Mouse (Mus musculus) forebrain, postnatal 0 days (tissue): ENCODE measurements around the gene Esrra. TPM values are rescaled to one million over a fixed set of nuclear protein-coding genes. Genes with fewer than 3 reads are reported as not detected.

Source experiments
- ATAC-seq: fragments of 200-750 bp; cut with Nextera tagmentation; 2 replicates; pipeline ENCODE4 v1.8.0; 2017; ENCODE audit warnings: mild to moderate bottlenecking, moderate library complexity
- DNase-seq: peaks from one replicate; pipeline ENCODE4 v3.0.0-alpha.2; 2015
- H3K27ac ChIP-seq: fragments of 300-500 bp; sonication (generic); 2 replicates; pipeline ENCODE4 v1.5.1; 2014; ENCODE audit warnings: low read depth, mild to moderate bottlenecking, antibody characterized with exemption, low read length, moderate library complexity, mixed read lengths
- H3K27me3 ChIP-seq: fragments of 300-500 bp; sonication (generic); 2 replicates; pipeline ENCODE4 v1.6.1; 2014; ENCODE audit warnings: mild to moderate bottlenecking, low read length, mixed read lengths; ENCODE audit not compliant: insufficient read depth
- H3K36me3 ChIP-seq: fragments of 300-500 bp; sonication (generic); 2 replicates; pipeline ENCODE4 v1.6.1; 2014; ENCODE audit warnings: mild to moderate bottlenecking, moderate library complexity; ENCODE audit not compliant: insufficient read depth
- H3K4me1 ChIP-seq: fragments of 300-500 bp; sonication (generic); 2 replicates; pipeline ENCODE4 v1.6.1; 2014; ENCODE audit warnings: antibody characterized with exemption; ENCODE audit not compliant: insufficient read depth
- H3K4me2 ChIP-seq: fragments of 300-500 bp; sonication (generic); 2 replicates; pipeline ENCODE4 v1.6.1; 2014; ENCODE audit warnings: low read depth, mild to moderate bottlenecking, moderate library complexity
- H3K4me3 ChIP-seq: fragments of 300-500 bp; sonication (generic); 2 replicates; pipeline ENCODE4 v1.5.1; 2014; ENCODE audit warnings: low read depth, low read length, mixed read lengths
- H3K9ac ChIP-seq: fragments of 300-500 bp; sonication (generic); 2 replicates; pipeline ENCODE4 v1.6.1; 2014; ENCODE audit warnings: mild to moderate bottlenecking
- H3K9me3 ChIP-seq: fragments of 300-500 bp; sonication (generic); 2 replicates; pipeline ENCODE4 v1.6.1; 2016; ENCODE audit warnings: low read length
- CTCF ChIP-seq: sonication (generic); IDR thresholded peaks from 2 replicates; pipeline ENCODE4 v1.5.1; 2016; ENCODE audit warnings: antibody characterized with exemption, control low read depth, low read depth
- WGBS: fragments of 180-500 bp; shearing (Covaris S2); extraction: QIAGEN DNeasy Blood & Tissue Kit; methylation state at CpG from one replicate; pipeline ENCODE4 v1.1.7; 2014; 5-methylcytosine and 5-hydroxymethylcytosine counted together
- microRNA-seq, 2 experiments: library from miRNA; unstranded; fragments of <30 nt; microRNA quantifications; one replicate each; pipeline ENCODE4; 2016
- polyA plus RNA-seq: library from polyadenylated mRNA; unstranded; fragments of >200 nt; fragmentation: Nextera tagmentation; extraction: Ambion mirVana; gene quantifications from 2 replicates; pipeline ENCODE4 v1.2.1, GENCODE M21; 2015
- total RNA-seq: library from RNA; depleted of rRNA; stranded (reverse); fragments of >200 nt; gene quantifications from 2 replicates; pipeline ENCODE4 v1.2.3, GENCODE M21; 2014; rRNA removed

Gene Esrra
- total and polyA plus RNA-seq, 2 experiments from 2014 or later: 8.4 to 42.6 TPM

DNA sequence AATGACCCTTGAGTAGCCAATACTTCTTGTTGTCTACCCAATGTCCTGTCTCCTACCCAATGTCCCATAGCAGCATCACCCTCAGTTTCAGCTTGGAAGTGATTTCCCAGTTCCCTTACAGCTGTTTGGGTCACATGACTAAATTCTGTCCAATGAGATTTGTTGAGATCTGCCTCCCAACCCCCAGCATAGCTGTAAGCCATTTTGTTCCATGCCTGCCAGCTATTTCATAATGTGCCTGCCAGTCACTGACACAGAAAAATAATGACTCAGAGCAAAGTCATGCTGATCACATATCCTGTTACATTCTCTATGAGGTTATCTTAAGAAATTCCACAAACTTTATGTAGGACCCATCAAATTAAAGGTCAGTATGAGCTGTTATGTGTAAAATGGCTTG, 44.8 kb downstream of the Esrra start:
- no peak overlapping the region for H3K4me3 ChIP-seq
- no peaks in the 10 kb centered on the region for H3K27me3 ChIP-seq
- H3K4me1 ChIP-seq: no peaks in the 10 kb centered on the region
- H3K9ac ChIP-seq: no peak overlapping the region
- DNase-seq (no peak), ATAC-seq (no peak)
- no peak overlapping the region for H3K4me2 ChIP-seq
- TF ChIP-seq CTCF: no peak
- H3K9me3 ChIP-seq: peaks cover 14% of the 10 kb centered on the region; the same call in 1 of the 2 replicates
- no peak overlapping the region for H3K27ac ChIP-seq
- no peaks in the 10 kb centered on the region for H3K36me3 ChIP-seq

DNA sequence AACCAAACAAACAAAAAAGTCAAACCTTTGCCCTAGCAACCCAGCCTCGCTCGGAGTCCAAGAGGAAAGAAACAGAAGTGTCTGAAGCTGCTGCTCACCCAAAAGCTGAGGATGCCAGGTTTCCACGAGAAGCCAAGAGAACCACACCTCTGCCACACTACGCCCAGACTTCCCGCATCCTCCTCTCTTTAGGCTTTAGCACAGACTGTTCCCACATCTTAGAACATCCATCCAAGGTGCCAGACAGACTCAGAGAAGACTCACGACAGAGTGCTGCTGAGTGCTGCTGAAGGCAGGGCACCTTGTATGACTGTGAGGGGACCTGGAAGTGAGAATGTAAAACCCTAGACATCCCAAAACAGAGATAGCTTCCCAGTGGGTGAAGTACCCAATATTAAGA, 45.8 kb downstream of the Esrra start:
- H3K27me3 ChIP-seq: no peaks in the 10 kb centered on the region
- WGBS: 84% methylated on average over 6 of the region's 6 CpGs
- DNase-seq: no peak
- no peak for ATAC-seq
- no peaks in the 10 kb centered on the region for H3K36me3 ChIP-seq
- no peak overlapping the region for H3K4me2 ChIP-seq
- no peak overlapping the region for H3K4me3 ChIP-seq
- H3K9me3 ChIP-seq: peaks cover 11% of the 10 kb centered on the region; the same call in 1 of the 2 replicates
- no peak overlapping the region for H3K9ac ChIP-seq
- H3K27ac ChIP-seq: no peak overlapping the region
- no peak for TF ChIP-seq CTCF
- H3K4me1 ChIP-seq: no peaks in the 10 kb centered on the region

DNA sequence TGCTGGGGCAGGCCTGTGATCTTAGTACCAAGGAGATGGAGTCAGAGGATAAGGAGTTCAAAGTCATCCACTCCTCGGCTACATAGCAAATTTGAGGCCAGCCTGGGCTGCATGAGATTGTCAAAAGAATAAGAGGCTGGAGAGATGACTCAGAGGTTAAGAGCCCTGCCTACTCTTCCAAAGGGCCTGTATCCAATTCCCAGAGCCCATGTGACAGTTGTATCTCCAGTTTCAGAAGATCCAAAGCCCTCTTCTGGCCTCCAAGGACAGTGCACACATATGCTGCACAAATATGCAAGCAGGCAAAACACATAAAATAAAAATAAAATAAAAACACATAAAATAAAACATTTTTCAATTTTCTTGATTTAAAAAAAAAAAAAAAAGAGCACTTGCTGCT, 47.4 kb downstream of the Esrra start:
- Histone ChIP-seq H3K4me2 (no peak overlapping the region), H3K4me3 (no peak overlapping the region), H3K36me3 (no peaks in the 10 kb centered on the region), H3K4me1 (no peaks in the 10 kb centered on the region), H3K9me3 (0 out of 2 replicates have a peak, but pooled peaks cover 7% of the 10 kb centered on the region), H3K27me3 (no peaks in the 10 kb centered on the region), H3K9ac (no peak overlapping the region), H3K27ac (no peak overlapping the region)
- no peak for DNase-seq
- 77% methylated on average over 1 of the region's 1 CpGs for WGBS
- no peak for ATAC-seq
- no peak for TF ChIP-seq CTCF

DNA sequence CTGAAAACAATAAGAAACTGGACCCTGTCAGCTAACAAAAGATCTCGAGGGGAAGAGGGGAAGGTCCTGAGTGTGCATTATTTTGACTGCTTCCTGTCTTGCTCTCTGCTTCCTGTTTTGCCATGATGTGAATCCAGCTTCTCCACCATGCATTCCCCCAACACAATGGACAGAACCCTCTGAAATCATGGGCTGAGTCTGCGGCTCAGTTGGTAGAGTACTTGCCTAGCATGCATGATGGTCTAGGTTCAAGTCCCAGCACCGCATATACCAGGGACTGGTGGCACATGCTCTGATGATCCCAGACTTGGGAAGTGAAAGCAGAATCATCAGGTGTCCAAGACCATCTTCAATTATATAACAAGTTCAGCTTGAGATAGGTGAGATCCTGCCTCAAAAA, 48.9 kb downstream of the Esrra start:
- Histone ChIP-seq H3K4me2 (no peak overlapping the region), H3K9me3 (no peaks in the 10 kb centered on the region), H3K9ac (no peak overlapping the region), H3K4me1 (no peaks in the 10 kb centered on the region), H3K27me3 (no peaks in the 10 kb centered on the region), H3K4me3 (no peak overlapping the region), H3K36me3 (no peaks in the 10 kb centered on the region), H3K27ac (no peak overlapping the region)
- no peak for ATAC-seq
- DNase-seq: no peak
- TF ChIP-seq CTCF: no peak
- 79% methylated on average over 3 of the region's 3 CpGs for WGBS

DNA sequence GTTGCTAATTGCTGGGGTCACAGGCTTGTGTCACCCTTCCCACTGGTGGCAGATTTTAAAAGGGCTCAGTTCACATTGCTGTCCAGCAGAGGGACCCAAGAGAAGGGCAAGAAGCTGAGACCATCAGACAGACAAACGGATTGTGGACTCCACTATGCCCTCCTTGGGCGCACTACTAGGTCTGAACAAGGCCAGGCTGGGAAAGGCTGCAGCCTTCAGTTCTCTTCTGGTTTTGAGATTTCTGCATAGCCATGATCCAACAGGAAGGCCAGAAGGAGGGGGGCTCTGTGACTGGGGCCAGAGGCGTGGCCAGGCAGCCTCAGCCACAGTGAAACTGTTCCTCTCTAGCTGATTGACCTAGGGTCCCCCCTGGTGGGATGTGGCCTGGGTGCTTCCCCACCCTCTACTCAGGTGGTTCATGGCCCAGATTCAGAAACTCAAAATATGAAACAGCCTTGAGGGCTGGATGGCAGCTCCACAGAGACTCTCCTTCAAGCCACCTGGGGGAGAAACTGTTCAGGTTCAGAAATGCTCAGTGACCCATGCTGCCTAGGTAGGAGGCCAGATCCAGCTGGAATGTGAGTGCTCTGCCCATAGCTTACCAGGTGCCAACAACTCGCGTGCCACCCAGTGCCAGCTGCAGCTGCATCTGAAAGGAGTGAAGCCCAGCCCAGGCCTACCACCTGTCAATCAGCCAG, 49.9 kb downstream of the Esrra start:
- H3K27ac ChIP-seq: no peak overlapping the region
- no peaks in the 10 kb centered on the region for H3K4me1 ChIP-seq
- no peaks in the 10 kb centered on the region for H3K9me3 ChIP-seq
- ATAC-seq (no peak), DNase-seq (no peak)
- no peaks in the 10 kb centered on the region for H3K36me3 ChIP-seq
- no peak overlapping the region for H3K4me2 ChIP-seq
- H3K4me3 ChIP-seq: no peak overlapping the region
- WGBS: 69% methylated on average over 5 of the region's 5 CpGs
- no peaks in the 10 kb centered on the region for H3K27me3 ChIP-seq
- H3K9ac ChIP-seq: no peak overlapping the region
- TF ChIP-seq CTCF: peak; percentile 47

DNA sequence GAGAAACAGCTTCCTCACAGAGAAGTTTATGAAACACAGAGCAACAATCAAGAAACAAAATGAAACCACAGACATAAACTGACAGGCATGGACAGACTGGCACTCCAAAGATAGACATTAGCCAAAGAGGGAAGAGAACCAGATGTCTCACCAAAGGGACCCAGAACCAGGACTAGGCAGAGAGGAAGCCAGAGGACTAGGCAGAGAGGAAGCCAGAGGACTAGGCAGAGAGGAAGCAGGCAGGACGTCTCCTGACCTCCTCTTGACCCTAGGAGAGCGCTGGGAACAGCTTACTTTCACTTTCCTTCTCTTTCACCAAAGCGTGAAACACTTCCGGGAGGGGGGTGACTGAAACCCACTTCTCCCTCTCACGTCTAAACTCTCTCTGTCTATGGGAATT, 52.3 kb downstream of the Esrra start:
- Histone ChIP-seq H3K27ac (no peak overlapping the region), H3K4me2 (no peak overlapping the region), H3K9me3 (no peaks in the 10 kb centered on the region), H3K27me3 (no peaks in the 10 kb centered on the region), H3K4me1 (no peaks in the 10 kb centered on the region), H3K9ac (no peak overlapping the region), H3K36me3 (no peaks in the 10 kb centered on the region), H3K4me3 (no peak overlapping the region)
- TF ChIP-seq CTCF: no peak
- WGBS: 12% methylated on average over 5 of the region's 5 CpGs
- DNase-seq (no peak), ATAC-seq (no peak)

DNA sequence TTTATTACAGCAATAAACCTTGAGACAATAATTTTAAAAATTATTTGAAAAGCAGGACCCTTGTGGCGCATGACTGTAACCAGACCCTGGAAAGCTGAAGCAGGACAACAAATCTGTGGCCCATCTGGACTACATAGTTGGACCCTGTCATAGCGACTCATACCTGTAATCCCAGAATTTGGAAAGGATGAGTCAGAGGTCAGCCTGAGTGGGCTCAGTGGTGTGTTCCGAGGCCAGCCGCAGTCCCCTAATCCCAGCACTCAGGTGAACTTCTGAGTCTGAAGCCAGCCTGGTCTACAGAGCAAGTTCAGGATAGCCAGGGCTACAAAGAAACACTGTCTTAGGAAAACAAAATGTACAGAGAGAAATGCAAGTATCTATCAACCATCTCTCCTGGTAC, 60.2 kb downstream of the Esrra start:
- WGBS: 96% methylated on average over 4 of the region's 4 CpGs
- Histone ChIP-seq H3K27me3 (no peaks in the 10 kb centered on the region), H3K9ac (no peak overlapping the region), H3K36me3 (no peaks in the 10 kb centered on the region), H3K4me3 (no peak overlapping the region), H3K4me1 (no peaks in the 10 kb centered on the region), H3K9me3 (no peaks in the 10 kb centered on the region), H3K27ac (no peak overlapping the region), H3K4me2 (no peak overlapping the region)
- no peak for TF ChIP-seq CTCF
- DNase-seq (no peak), ATAC-seq (no peak)

Small RNA genes within 50 kb of the gene (microRNA-seq; reads per million reads assigned to microRNA genes)
- 1.2 reads per million in 2 experiments for gene Mir6990

Other genes starting within 250 kb of the Esrra start
- gene Rps6ka4, start 81.2 kb downstream of the Esrra start, total RNA-seq: 18.0 and 24.2 TPM in 2 replicates
- 11.2 and 14.3 TPM in 2 replicates for gene Rps6ka4, start 81.2 kb downstream of the Esrra start, polyA plus RNA-seq
- gene Ccdc88b, start 63.6 kb downstream of the Esrra start, total RNA-seq: 0.57 and 3.5 TPM in 2 replicates
- gene Ccdc88b, start 63.6 kb downstream of the Esrra start, polyA plus RNA-seq: 0.30 and 0.67 TPM in 2 replicates
- gene Trmt112, start 12.1 kb downstream of the Esrra start, total RNA-seq: 52.3 and 69.6 TPM in 2 replicates
- gene Trmt112, start 12.1 kb downstream of the Esrra start, polyA plus RNA-seq: 102 and 103 TPM in 2 replicates
- gene Prdx5, start 11.7 kb downstream of the Esrra start, total RNA-seq: 182 and 199 TPM in 2 replicates
- 424 and 467 TPM in 2 replicates for gene Prdx5, start 11.7 kb downstream of the Esrra start, polyA plus RNA-seq
- gene Catsperz, start 3.6 kb upstream of the Esrra start, total RNA-seq: 0.71 and 1.6 TPM in 2 replicates
- gene Catsperz, start 3.6 kb upstream of the Esrra start, polyA plus RNA-seq: 1.2 and 2.4 TPM in 2 replicates
- 8.8 and 12.7 TPM in 2 replicates for gene Kcnk4, start 12.7 kb upstream of the Esrra start, total RNA-seq
- 8.6 and 8.7 TPM in 2 replicates for gene Kcnk4, start 12.7 kb upstream of the Esrra start, polyA plus RNA-seq
- gene Bad, start 20.0 kb upstream of the Esrra start, total RNA-seq: 56.5 and 94.9 TPM in 2 replicates
- 95.3 and 111 TPM in 2 replicates for gene Bad, start 20.0 kb upstream of the Esrra start, polyA plus RNA-seq
- gene Gpr137, start 20.7 kb upstream of the Esrra start, total RNA-seq: 65.4 and 75.2 TPM in 2 replicates
- gene Gpr137, start 20.7 kb upstream of the Esrra start, polyA plus RNA-seq: 68.5 and 77.6 TPM in 2 replicates
- gene Ppp1r14b, start 53.2 kb upstream of the Esrra start, total RNA-seq: 226 and 269 TPM in 2 replicates
- 201 and 269 TPM in 2 replicates for gene Ppp1r14b, start 53.2 kb upstream of the Esrra start, polyA plus RNA-seq
- gene Plcb3, start 54.7 kb upstream of the Esrra start, total RNA-seq: 12.8 and 13.1 TPM in 2 replicates
- 7.3 and 10.0 TPM in 2 replicates for gene Plcb3, start 54.7 kb upstream of the Esrra start, polyA plus RNA-seq
- gene Fkbp2, start 58.7 kb upstream of the Esrra start, total RNA-seq: 23.5 and 26.8 TPM in 2 replicates
- 102 and 106 TPM in 2 replicates for gene Fkbp2, start 58.7 kb upstream of the Esrra start, polyA plus RNA-seq
- gene Vegfb, start 65.8 kb upstream of the Esrra start, total RNA-seq: 24.9 and 28.4 TPM in 2 replicates
- gene Vegfb, start 65.8 kb upstream of the Esrra start, polyA plus RNA-seq: 52.8 and 64.6 TPM in 2 replicates
- gene Dnajc4, start 70.8 kb upstream of the Esrra start, total RNA-seq: 15.1 and 20.2 TPM in 2 replicates
- 20.7 and 24.8 TPM in 2 replicates for gene Dnajc4, start 70.8 kb upstream of the Esrra start, polyA plus RNA-seq
- 7.9 and 9.5 TPM in 2 replicates for gene Nudt22, start 74.3 kb upstream of the Esrra start, total RNA-seq
- 14.3 and 15.3 TPM in 2 replicates for gene Nudt22, start 74.3 kb upstream of the Esrra start, polyA plus RNA-seq
- gene Trpt1, start 74.3 kb upstream of the Esrra start, total RNA-seq: 16.2 and 16.3 TPM in 2 replicates
- 18.2 and 18.7 TPM in 2 replicates for gene Trpt1, start 74.3 kb upstream of the Esrra start, polyA plus RNA-seq
- gene Fermt3, start 97.7 kb upstream of the Esrra start, total RNA-seq: 4.4 and 6.0 TPM in 2 replicates
- 2.6 and 3.6 TPM in 2 replicates for gene Fermt3, start 97.7 kb upstream of the Esrra start, polyA plus RNA-seq
- 124 and 133 TPM in 2 replicates for gene Stip1, start 118.2 kb upstream of the Esrra start, total RNA-seq
- gene Stip1, start 118.2 kb upstream of the Esrra start, polyA plus RNA-seq: 146 and 156 TPM in 2 replicates
- 8.1 and 9.4 TPM in 2 replicates for gene Macrod1, start 135.0 kb upstream of the Esrra start, total RNA-seq
- 8.0 and 8.5 TPM in 2 replicates for gene Macrod1, start 135.0 kb upstream of the Esrra start, polyA plus RNA-seq
- gene Flrt1, start 183.9 kb upstream of the Esrra start, total RNA-seq: 8.1 and 8.8 TPM in 2 replicates
- gene Flrt1, start 183.9 kb upstream of the Esrra start, polyA plus RNA-seq: 6.7 and 11.3 TPM in 2 replicates